Mouse (Mus musculus): ENCODE measurements around the gene Myo9a. TPM values are rescaled to one million over a fixed set of nuclear protein-coding genes. Genes with fewer than 3 reads are reported as not detected.
"Not testable (repeated sequence)": the region's sequence is repeated elsewhere in the genome, so short reads cannot be mapped to it uniquely, and the experiment has no call there.

Gene Myo9a
- polyA plus RNA-seq, 1 experiment, result 0.02 TPM

DNA sequence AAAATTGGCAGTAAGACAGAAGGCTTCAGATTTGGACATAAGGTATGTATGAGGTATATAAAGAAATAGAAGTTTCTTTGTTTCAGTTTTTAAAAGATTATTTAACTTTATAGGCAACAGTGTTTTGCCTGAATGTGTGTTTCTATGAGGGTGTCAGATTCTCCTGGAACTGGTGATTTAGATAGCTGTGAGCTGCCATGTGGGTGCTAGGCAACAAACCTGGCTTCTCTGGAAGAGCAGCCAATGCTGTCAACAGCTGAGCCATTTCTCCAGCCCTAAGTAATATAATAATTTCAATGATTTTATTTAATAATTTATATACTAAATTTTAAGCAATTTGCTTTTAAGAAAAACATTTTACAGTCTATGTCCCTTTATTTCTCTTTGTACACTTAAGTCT, 133.9 kb downstream of the Myo9a start:
- no peak for TF ChIP-seq TAL1 (IDR thresholded peaks at IDR 0.05; ENCODE audit: low read length)
- no peak for TF ChIP-seq GATA1 (IDR thresholded peaks at IDR 0.05; ENCODE audit: low read length)
- no peaks in the 10 kb centered on the region for H3K27me3 ChIP-seq (ENCODE audit: control insufficient read depth)
- H3K4me3 ChIP-seq (replicated peaks), result no peak overlapping the region
- H3K9me3 ChIP-seq (ENCODE audit: control insufficient read depth, low read length), result no peaks in the 10 kb centered on the region
- peaks cover 2% of the 10 kb centered on the region; the same call in 1 of the 2 replicates for H3K36me3 ChIP-seq (ENCODE audit: control insufficient read depth)
- H3K4me1 ChIP-seq (ENCODE audit: control insufficient read depth), result no peaks in the 10 kb centered on the region

GRCm38 (mm10) chr9:59903382-59903781, 152.7 kb downstream of the Myo9a start:
- Histone ChIP-seq H3K4me3 (replicated peaks) (no peak overlapping the region), H3K36me3 (ENCODE audit: control insufficient read depth) (peaks cover 2% of the 10 kb centered on the region; the same call in 1 of the 2 replicates), H3K4me1 (ENCODE audit: control insufficient read depth) (peaks cover 5% of the 10 kb centered on the region), H3K9me3 (ENCODE audit: control insufficient read depth, low read length) (no peaks in the 10 kb centered on the region), H3K27me3 (ENCODE audit: control insufficient read depth) (no peaks in the 10 kb centered on the region)
- TF ChIP-seq GATA1 (IDR thresholded peaks at IDR 0.05; ENCODE audit: low read length), result no peak
- no peak for TF ChIP-seq TAL1 (IDR thresholded peaks at IDR 0.05; ENCODE audit: low read length)

DNA sequence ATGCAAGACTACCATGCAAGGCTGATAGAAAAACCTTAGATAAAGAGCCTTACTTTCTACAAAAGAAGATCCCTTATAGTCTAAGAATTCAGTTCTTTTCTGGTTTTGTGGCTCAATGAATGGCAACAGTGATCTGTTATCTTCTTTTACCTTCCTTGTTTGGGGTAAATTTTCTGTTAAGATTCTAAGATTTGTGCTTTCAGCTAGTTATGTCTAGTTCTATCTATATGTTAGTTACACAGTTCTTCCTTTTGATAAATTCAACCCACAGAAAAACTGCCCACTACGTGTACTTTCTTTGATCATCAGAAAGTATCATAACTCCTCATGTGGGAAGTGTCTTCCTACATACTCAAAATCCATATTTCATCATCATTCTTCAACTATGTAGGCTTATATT, 164.1 kb downstream of the Myo9a start:
- Histone ChIP-seq H3K36me3 (ENCODE audit: control insufficient read depth) (no peaks in the 10 kb centered on the region; the same call in 1 of the 2 replicates), H3K27me3 (ENCODE audit: control insufficient read depth) (no peaks in the 10 kb centered on the region), H3K9me3 (ENCODE audit: control insufficient read depth, low read length) (no peaks in the 10 kb centered on the region), H3K4me1 (ENCODE audit: control insufficient read depth) (no peaks in the 10 kb centered on the region), H3K4me3 (replicated peaks) (no peak overlapping the region)
- TF ChIP-seq TAL1 (IDR thresholded peaks at IDR 0.05; ENCODE audit: low read length) (no peak), GATA1 (IDR thresholded peaks at IDR 0.05; ENCODE audit: low read length) (no peak)

DNA sequence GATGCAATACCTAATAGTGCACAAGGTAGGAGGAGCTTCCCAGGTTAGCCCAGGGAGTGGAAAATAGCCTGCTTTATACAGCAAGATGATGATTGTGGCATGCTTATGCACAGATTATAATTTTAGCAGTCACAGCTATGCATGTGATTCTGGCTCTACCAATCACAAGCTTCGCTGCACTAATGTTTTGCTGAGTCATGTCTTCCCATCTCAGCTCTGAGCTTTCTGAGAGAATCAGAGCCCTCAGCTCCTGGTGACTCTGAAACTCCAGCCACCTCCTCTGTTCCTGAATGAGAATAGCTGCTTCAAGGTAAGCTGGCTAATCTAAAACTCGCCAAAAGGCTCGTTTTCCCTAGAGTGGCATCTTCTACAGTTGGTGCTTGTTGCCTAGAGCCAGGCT, 179.6 kb downstream of the Myo9a start:
- TF ChIP-seq GATA1 (IDR thresholded peaks at IDR 0.05; ENCODE audit: low read length) (no peak), TAL1 (IDR thresholded peaks at IDR 0.05; ENCODE audit: low read length) (no peak)
- H3K36me3 ChIP-seq (ENCODE audit: control insufficient read depth), result no peaks in the 10 kb centered on the region
- no peaks in the 10 kb centered on the region for H3K9me3 ChIP-seq (ENCODE audit: control insufficient read depth, low read length)
- no peaks in the 10 kb centered on the region for H3K27me3 ChIP-seq (ENCODE audit: control insufficient read depth)
- no peak overlapping the region for H3K4me3 ChIP-seq (replicated peaks)
- H3K4me1 ChIP-seq (ENCODE audit: control insufficient read depth), result no peaks in the 10 kb centered on the region

DNA sequence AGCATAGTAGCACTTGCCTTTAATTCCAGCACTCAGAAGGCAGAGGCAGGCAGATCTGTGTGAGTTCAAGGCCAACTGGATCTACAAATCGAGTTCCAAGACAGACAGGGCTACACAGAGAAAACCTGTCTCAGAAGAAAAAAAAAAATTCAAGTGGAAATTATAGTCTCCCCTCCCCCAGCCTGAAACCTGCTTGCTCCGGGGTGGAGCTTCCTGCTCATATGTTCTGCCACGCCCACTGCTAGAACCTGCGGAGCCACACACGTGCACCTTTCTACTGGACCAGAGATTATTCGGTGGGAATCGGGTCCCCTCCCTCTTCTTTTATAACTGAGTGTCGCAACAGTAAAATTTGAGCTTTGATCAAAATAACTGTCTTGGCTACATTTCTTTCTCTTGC, 185.2 kb downstream of the Myo9a start:
- H3K36me3 ChIP-seq (ENCODE audit: control insufficient read depth); H3K9me3 ChIP-seq (ENCODE audit: control insufficient read depth, low read length); H3K4me1 ChIP-seq (ENCODE audit: control insufficient read depth); H3K27me3 ChIP-seq (ENCODE audit: control insufficient read depth); H3K4me3 ChIP-seq (replicated peaks): not testable (repeated sequence)

DNA sequence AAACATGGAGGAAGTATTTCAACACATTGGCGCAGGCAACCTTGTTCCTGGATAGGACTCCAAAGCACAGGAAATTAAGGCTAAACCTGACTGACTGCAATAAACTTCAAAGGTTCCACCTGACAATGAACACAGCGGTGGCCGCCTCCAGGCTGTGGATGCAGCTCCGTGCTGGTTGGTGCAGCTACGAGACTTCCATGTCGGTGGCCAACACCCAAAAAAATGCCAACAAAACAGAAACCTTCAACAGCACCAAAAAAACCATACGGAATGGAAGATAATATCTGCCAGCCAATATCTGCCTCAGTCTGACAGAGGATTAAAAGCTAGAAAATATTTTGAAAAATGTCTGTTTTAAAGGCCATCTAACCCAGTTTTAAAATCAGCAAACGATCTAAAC, 187.8 kb downstream of the Myo9a start:
- Histone ChIP-seq H3K4me3 (replicated peaks) (no peak overlapping the region), H3K36me3 (ENCODE audit: control insufficient read depth) (no peaks in the 10 kb centered on the region), H3K9me3 (ENCODE audit: control insufficient read depth, low read length) (no peaks in the 10 kb centered on the region), H3K27me3 (ENCODE audit: control insufficient read depth) (peaks cover 3% of the 10 kb centered on the region), H3K4me1 (ENCODE audit: control insufficient read depth) (no peaks in the 10 kb centered on the region)
- TF ChIP-seq GATA1 (IDR thresholded peaks at IDR 0.05; ENCODE audit: low read length) (no peak), TAL1 (IDR thresholded peaks at IDR 0.05; ENCODE audit: low read length) (no peak)

- H3K27me3 ChIP-seq (ENCODE audit: control insufficient read depth), result peaks cover 3% of the 10 kb centered on the region
Measured at GRCm38 (mm10) chr9:59939691-59940090, 189.0 kb downstream of the Myo9a start.

DNA sequence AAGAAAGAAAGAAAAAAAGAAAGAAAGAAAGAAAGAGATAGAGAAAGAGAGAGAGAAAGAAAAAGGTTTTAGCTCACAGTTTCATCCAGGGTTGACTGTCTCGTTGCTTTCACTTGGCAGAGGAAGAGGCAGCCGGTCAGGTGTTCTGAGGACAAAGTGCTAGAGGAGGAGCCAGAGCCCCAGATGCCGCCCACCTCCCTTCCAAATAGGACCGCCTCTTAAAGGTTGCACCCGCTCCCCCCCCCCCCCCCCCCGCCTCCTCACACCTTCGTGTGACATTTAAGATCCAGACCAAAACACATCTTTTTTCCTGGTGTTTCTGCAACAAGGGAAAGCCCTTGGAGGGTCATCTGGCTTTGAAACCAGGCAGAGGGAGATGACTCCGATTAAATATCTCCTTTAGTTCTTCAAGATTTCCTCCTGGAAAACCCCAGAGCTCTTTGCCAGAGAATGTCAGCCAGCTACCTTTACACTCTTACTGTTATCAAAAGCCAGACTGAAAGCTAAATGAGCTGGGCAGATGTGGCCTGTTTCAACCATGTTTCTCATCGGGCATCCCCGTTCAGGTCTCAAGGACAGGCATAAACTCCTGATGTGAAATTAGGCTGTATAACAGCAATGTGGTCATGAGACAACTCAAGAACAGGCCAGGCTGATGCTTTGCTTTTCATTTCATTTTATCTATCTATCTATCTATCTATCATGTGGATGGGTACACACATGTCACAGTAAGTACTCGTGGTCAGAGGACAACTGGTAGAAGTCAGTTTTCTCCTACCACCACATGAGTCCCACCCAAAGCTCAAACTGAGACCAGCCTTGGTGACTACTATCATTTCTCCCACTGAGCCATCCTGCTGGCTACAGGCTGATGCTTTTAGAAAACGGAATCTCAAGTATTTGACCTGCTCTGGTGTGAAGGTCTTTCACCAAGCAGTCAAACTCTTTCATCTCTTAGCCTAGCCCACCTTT, 190.5 kb downstream of the Myo9a start:
- Histone ChIP-seq H3K9me3 (ENCODE audit: control insufficient read depth, low read length) (no peaks in the 10 kb centered on the region), H3K36me3 (ENCODE audit: control insufficient read depth) (no peaks in the 10 kb centered on the region), H3K4me3 (replicated peaks) (no peak overlapping the region), H3K27me3 (ENCODE audit: control insufficient read depth) (peaks cover 3% of the 10 kb centered on the region), H3K4me1 (ENCODE audit: control insufficient read depth) (no peaks in the 10 kb centered on the region)
- TF ChIP-seq GATA1 (IDR thresholded peaks at IDR 0.05; ENCODE audit: low read length), result no peak
- no peak for TF ChIP-seq TAL1 (IDR thresholded peaks at IDR 0.05; ENCODE audit: low read length)

More at GRCm38 (mm10) chr9:59939691-59940090, 189.0 kb downstream of the Myo9a start:
- Histone ChIP-seq H3K9me3 (ENCODE audit: control insufficient read depth, low read length) (no peaks in the 10 kb centered on the region), H3K36me3 (ENCODE audit: control insufficient read depth) (no peaks in the 10 kb centered on the region), H3K4me3 (replicated peaks) (no peak overlapping the region), H3K4me1 (ENCODE audit: control insufficient read depth) (no peaks in the 10 kb centered on the region)
- TF ChIP-seq GATA1 (IDR thresholded peaks at IDR 0.05; ENCODE audit: low read length), result no peak
- TF ChIP-seq TAL1 (IDR thresholded peaks at IDR 0.05; ENCODE audit: low read length), result no peak

GRCm38 (mm10) chr9:59941885-59942350, 191.2 kb downstream of the Myo9a start:
- no peaks in the 10 kb centered on the region for H3K4me1 ChIP-seq (ENCODE audit: control insufficient read depth)
- no peaks in the 10 kb centered on the region for H3K9me3 ChIP-seq (ENCODE audit: control insufficient read depth, low read length)
- H3K36me3 ChIP-seq (ENCODE audit: control insufficient read depth), result no peaks in the 10 kb centered on the region
- TF ChIP-seq TAL1 (IDR thresholded peaks at IDR 0.05; ENCODE audit: low read length) (no peak), GATA1 (IDR thresholded peaks at IDR 0.05; ENCODE audit: low read length) (no peak)
- H3K27me3 ChIP-seq (ENCODE audit: control insufficient read depth), result peaks cover 3% of the 10 kb centered on the region
- H3K4me3 ChIP-seq (replicated peaks), result no peak overlapping the region

All from erythroblast, embryonic 14.5 days (primary cell).